Mouse (Mus musculus) kidney, embryonic 16.5 days (tissue): ENCODE measurements at regions not wholly inside any gene's neighbourhood (a gene's known extent, or its start where the extent isn't known, plus 50 kb on each side); places are given as distances from the start of the nearest gene placed in this dataset.

Experiments
- ATAC-seq: fragments of 200-750 bp; cut with Nextera tagmentation; 2 replicates; pipeline ENCODE4 v1.8.0; 2017; ENCODE audit warnings: moderate TSS enrichment; ENCODE audit not compliant: low FRiP score, low TSS enrichment
- H3K27ac ChIP-seq: fragments of 300-500 bp; sonication (generic); 2 replicates; pipeline ENCODE4 v1.5.1; 2014; ENCODE audit warnings: low read length
- H3K27me3 ChIP-seq: fragments of 300-500 bp; sonication (generic); 2 replicates; pipeline ENCODE4 v1.6.1; 2014; ENCODE audit warnings: low read length, control low read depth, mixed read lengths; ENCODE audit not compliant: insufficient read depth
- H3K36me3 ChIP-seq: fragments of 300-500 bp; sonication (generic); 2 replicates; pipeline ENCODE4 v1.6.1; 2014; ENCODE audit warnings: low read length, control low read depth, mixed read lengths; ENCODE audit not compliant: insufficient read depth
- H3K4me1 ChIP-seq: fragments of 300-500 bp; sonication (generic); 2 replicates; pipeline ENCODE4 v1.6.1; 2014; ENCODE audit warnings: low read length, control low read depth, mixed read lengths; ENCODE audit not compliant: insufficient read depth
- H3K4me2 ChIP-seq: fragments of 300-500 bp; sonication (generic); replicated peaks from 2 replicates; pipeline ENCODE4 v1.6.1; 2014; ENCODE audit warnings: low read depth, low read length
- H3K4me3 ChIP-seq: fragments of 300-500 bp; sonication (generic); 2 replicates; pipeline ENCODE4 v1.5.1; 2014; ENCODE audit warnings: mild to moderate bottlenecking, low read length
- H3K9ac ChIP-seq: fragments of 300-500 bp; sonication (generic); replicated peaks from 2 replicates; pipeline ENCODE4 v1.6.1; 2014; ENCODE audit warnings: low read length
- H3K9me3 ChIP-seq: fragments of 300-500 bp; sonication (generic); 2 replicates; pipeline ENCODE4 v1.6.1; 2016; ENCODE audit warnings: low read length, control low read depth
- WGBS: fragments of 180-500 bp; shearing (Covaris S2); extraction: QIAGEN DNeasy Blood & Tissue Kit; methylation state at CpG from one replicate; pipeline ENCODE4 v1.1.7; 2014; 5-methylcytosine and 5-hydroxymethylcytosine counted together

- no peak overlapping the region for H3K27ac ChIP-seq
- H3K4me3 ChIP-seq: no peak overlapping the region
- no peak overlapping the region for H3K9ac ChIP-seq
- H3K4me1 ChIP-seq: peaks cover 14% of the 10 kb centered on the region
- 85% methylated on average over 5 of the region's 5 CpGs for WGBS
- no peaks in the 10 kb centered on the region for H3K9me3 ChIP-seq
- no peak overlapping the region for H3K4me2 ChIP-seq
- ATAC-seq: no peak
- no peaks in the 10 kb centered on the region for H3K36me3 ChIP-seq
- no peaks in the 10 kb centered on the region for H3K27me3 ChIP-seq
These were observed 335.4 kb downstream of the Klf6 start for GRCm38 (mm10) chr13:6196690-6197089.

- H3K4me3 ChIP-seq: no peak overlapping the region
- 96% methylated on average over 6 of the region's 6 CpGs for WGBS
- H3K36me3 ChIP-seq: no peaks in the 10 kb centered on the region
- no peaks in the 10 kb centered on the region for H3K9me3 ChIP-seq
- no peaks in the 10 kb centered on the region for H3K27me3 ChIP-seq
- H3K4me2 ChIP-seq: no peak overlapping the region
- no peak overlapping the region for H3K27ac ChIP-seq
- ATAC-seq: no peak
- H3K9ac ChIP-seq: no peak overlapping the region
- no peaks in the 10 kb centered on the region for H3K4me1 ChIP-seq
These were observed 337.8 kb downstream of the Klf6 start for GRCm38 (mm10) chr13:6199107-6199506.

GRCm38 (mm10) chr13:6201516-6201915, 340.2 kb downstream of the Klf6 start:
- no peaks in the 10 kb centered on the region for H3K27me3 ChIP-seq
- ATAC-seq: no peak
- no peaks in the 10 kb centered on the region for H3K4me1 ChIP-seq
- H3K9me3 ChIP-seq: no peaks in the 10 kb centered on the region
- no peak overlapping the region for H3K4me2 ChIP-seq
- no peak overlapping the region for H3K27ac ChIP-seq
- WGBS: 63% methylated on average over 1 of the region's 1 CpGs
- no peaks in the 10 kb centered on the region for H3K36me3 ChIP-seq
- no peak overlapping the region for H3K9ac ChIP-seq
- no peak overlapping the region for H3K4me3 ChIP-seq

GRCm38 (mm10) chr13:6204801-6205200, 343.1 kb upstream of the Pitrm1 start:
- Histone ChIP-seq H3K4me3 (no peak overlapping the region), H3K9ac (no peak overlapping the region), H3K27ac (no peak overlapping the region), H3K36me3 (no peaks in the 10 kb centered on the region), H3K27me3 (no peaks in the 10 kb centered on the region), H3K4me2 (no peak overlapping the region), H3K4me1 (no peaks in the 10 kb centered on the region), H3K9me3 (no peaks in the 10 kb centered on the region)
- WGBS: 68% methylated on average over 4 of the region's 4 CpGs
- ATAC-seq: no peak

- WGBS: 58% methylated on average over 2 of the region's 2 CpGs
These were observed 335.4 kb upstream of the Pitrm1 start for GRCm38 (mm10) chr13:6212550-6212949.

GRCm38 (mm10) chr13:6214189-6214588, 333.8 kb upstream of the Pitrm1 start:
- no peaks in the 10 kb centered on the region for H3K4me1 ChIP-seq

More at GRCm38 (mm10) chr13:6212550-6212949, 335.4 kb upstream of the Pitrm1 start:
- H3K4me1 ChIP-seq: no peaks in the 10 kb centered on the region
- no peak for ATAC-seq
- no peaks in the 10 kb centered on the region for H3K9me3 ChIP-seq
- no peak overlapping the region for H3K9ac ChIP-seq
- no peaks in the 10 kb centered on the region for H3K36me3 ChIP-seq
- H3K4me3 ChIP-seq: no peak overlapping the region
- H3K4me2 ChIP-seq: no peak overlapping the region
- H3K27me3 ChIP-seq: no peaks in the 10 kb centered on the region
- H3K27ac ChIP-seq: no peak overlapping the region

GRCm38 (mm10) chr13:6226087-6226643, 321.8 kb upstream of the Pitrm1 start:
- Histone ChIP-seq H3K9ac (no peak overlapping the region), H3K27me3 (no peaks in the 10 kb centered on the region), H3K4me3 (no peak overlapping the region), H3K9me3 (no peaks in the 10 kb centered on the region), H3K27ac (peak overlapping the region; percentile 2; the same call in 1 of the 2 replicates), H3K4me2 (no peak overlapping the region), H3K4me1 (no peaks in the 10 kb centered on the region), H3K36me3 (no peaks in the 10 kb centered on the region)
- ATAC-seq: no peak; the same call in 1 of the 2 replicates
- WGBS: 65% methylated on average over 7 of the region's 7 CpGs

More at GRCm38 (mm10) chr13:6214189-6214588, 333.8 kb upstream of the Pitrm1 start:
- no peak overlapping the region for H3K27ac ChIP-seq
- no peak overlapping the region for H3K4me2 ChIP-seq
- H3K36me3 ChIP-seq: no peaks in the 10 kb centered on the region
- H3K9ac ChIP-seq: no peak overlapping the region
- no peak for ATAC-seq
- 91% methylated on average over 2 of the region's 2 CpGs for WGBS
- H3K27me3 ChIP-seq: no peaks in the 10 kb centered on the region
- no peaks in the 10 kb centered on the region for H3K9me3 ChIP-seq
- no peak overlapping the region for H3K4me3 ChIP-seq

GRCm38 (mm10) chr13:6228278-6228677, 319.7 kb upstream of the Pitrm1 start:
- Histone ChIP-seq H3K4me1 (no peaks in the 10 kb centered on the region), H3K36me3 (no peaks in the 10 kb centered on the region), H3K4me2 (no peak overlapping the region), H3K27me3 (no peaks in the 10 kb centered on the region), H3K27ac (no peak overlapping the region), H3K9me3 (no peaks in the 10 kb centered on the region), H3K9ac (no peak overlapping the region), H3K4me3 (no peak overlapping the region)
- no peak for ATAC-seq
- WGBS: 75% methylated on average over 1 of the region's 1 CpGs

- Histone ChIP-seq H3K36me3 (no peaks in the 10 kb centered on the region), H3K4me2 (no peak overlapping the region), H3K27me3 (no peaks in the 10 kb centered on the region), H3K4me3 (no peak overlapping the region), H3K9ac (no peak overlapping the region), H3K4me1 (no peaks in the 10 kb centered on the region), H3K27ac (no peak overlapping the region), H3K9me3 (no peaks in the 10 kb centered on the region)
- ATAC-seq: no peak
- WGBS: 100% methylated on average over 1 of the region's 1 CpGs
These were observed 312.6 kb upstream of the Pitrm1 start for GRCm38 (mm10) chr13:6235394-6235793.

GRCm38 (mm10) chr13:6236503-6236902, 311.4 kb upstream of the Pitrm1 start:
- H3K4me1 ChIP-seq: no peaks in the 10 kb centered on the region
- ATAC-seq: no peak
- no peak overlapping the region for H3K27ac ChIP-seq
- H3K36me3 ChIP-seq: no peaks in the 10 kb centered on the region
- no peak overlapping the region for H3K4me2 ChIP-seq
- H3K4me3 ChIP-seq: no peak overlapping the region
- 76% methylated on average over 8 of the region's 8 CpGs for WGBS
- H3K9ac ChIP-seq: no peak overlapping the region
- no peaks in the 10 kb centered on the region for H3K9me3 ChIP-seq
- no peaks in the 10 kb centered on the region for H3K27me3 ChIP-seq
